Mouse (Mus musculus) urinary bladder, postnatal 4 days (tissue): ENCODE results near the gene Ccdc170.
"Not testable (repeated sequence)": the region's sequence is repeated elsewhere in the genome, so short reads cannot be mapped to it uniquely, and the experiment has no call there.

ENCODE experiments used
- DNase-seq, 2 experiments: peaks; one replicate each; pipeline ENCODE4 v3.0.0; 2021 to 2022; ENCODE audit warnings: low spot score in 2 of 2

The Ccdc170 gene

GRCm38 (mm10) chr10:4599591-4599990 is 117.3 kb downstream of the Ccdc170 start:
- no peak for DNase-seq

GRCm38 (mm10) chr10:4600796-4601474 is 118.6 kb downstream of the Ccdc170 start:
- no peak for DNase-seq

DNA sequence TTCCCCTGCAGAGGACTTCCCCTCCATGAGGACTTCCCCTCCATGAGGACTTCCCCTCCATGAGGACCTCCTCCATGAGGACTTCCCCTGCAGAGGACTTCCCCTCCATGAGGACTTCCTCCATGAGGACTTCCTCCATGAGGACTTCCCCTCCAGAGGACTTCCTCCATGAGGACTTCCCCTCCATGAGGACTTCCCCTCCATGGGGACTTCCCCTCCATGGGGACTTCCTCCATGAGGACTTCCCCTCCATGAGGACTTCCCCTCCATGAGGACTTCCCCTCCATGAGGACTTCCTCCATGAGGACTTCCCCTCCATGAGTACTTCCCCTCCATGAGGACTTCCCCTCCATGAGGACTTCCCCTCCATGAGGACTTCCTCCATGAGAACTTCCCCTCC is 119.3 kb downstream of the Ccdc170 start:
- DNase-seq = not testable (repeated sequence)

DNA sequence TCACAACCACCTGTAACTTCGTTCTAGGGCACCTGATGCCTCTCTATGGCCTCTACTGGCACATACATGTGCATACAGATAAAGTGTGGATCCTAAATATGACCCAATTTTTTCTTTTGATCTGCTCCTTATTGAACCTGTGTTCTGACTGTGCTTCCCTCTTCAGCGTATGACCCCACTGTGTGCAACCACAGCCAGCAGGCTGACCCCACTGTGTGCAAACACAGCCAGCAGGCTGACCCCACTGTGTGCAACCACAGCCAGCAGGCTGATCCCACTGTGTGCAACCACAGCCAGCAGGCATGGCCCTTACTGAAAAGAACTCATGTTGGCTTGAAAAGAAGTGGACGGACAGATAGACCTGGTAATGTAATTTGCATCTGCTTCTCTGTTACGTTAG is 120.2 kb downstream of the Ccdc170 start:
- DNase-seq = no peak

DNA sequence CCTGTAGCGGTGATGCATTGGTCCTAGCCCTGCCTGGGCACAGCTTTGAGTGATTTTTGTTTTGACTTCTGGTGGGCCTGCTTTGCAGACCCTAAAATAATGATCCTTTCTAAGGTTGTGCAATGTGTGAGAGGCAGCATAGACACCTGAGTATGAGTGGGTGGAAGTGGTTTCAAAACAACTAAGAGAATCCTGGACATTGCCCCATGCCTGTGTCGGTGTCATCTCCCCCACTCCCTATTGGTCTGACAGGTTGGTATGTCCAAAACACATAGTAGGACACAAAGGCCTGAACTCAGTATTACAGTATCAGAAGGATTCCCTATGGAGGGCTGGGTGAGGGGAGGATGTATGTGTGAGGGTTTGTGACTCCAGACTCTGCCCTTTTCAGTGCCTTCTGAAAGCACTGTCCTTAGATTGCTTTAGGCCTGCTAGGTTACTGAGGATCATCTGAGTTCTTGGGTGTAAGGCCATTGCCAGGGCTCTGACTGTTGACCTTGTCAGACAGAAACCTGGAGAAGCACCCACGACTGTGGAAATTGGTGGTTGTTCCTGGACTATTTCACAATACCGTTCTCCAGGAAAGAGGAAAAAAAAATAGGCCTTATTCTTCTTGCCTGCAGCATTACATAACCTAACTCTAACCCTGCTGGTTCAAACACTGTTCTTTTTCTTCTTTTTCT is 122.4 kb downstream of the Ccdc170 start:
- no peak for DNase-seq

GRCm38 (mm10) chr10:4610234-4610633 is 127.9 kb downstream of the Ccdc170 start:
- DNase-seq = no peak

DNA sequence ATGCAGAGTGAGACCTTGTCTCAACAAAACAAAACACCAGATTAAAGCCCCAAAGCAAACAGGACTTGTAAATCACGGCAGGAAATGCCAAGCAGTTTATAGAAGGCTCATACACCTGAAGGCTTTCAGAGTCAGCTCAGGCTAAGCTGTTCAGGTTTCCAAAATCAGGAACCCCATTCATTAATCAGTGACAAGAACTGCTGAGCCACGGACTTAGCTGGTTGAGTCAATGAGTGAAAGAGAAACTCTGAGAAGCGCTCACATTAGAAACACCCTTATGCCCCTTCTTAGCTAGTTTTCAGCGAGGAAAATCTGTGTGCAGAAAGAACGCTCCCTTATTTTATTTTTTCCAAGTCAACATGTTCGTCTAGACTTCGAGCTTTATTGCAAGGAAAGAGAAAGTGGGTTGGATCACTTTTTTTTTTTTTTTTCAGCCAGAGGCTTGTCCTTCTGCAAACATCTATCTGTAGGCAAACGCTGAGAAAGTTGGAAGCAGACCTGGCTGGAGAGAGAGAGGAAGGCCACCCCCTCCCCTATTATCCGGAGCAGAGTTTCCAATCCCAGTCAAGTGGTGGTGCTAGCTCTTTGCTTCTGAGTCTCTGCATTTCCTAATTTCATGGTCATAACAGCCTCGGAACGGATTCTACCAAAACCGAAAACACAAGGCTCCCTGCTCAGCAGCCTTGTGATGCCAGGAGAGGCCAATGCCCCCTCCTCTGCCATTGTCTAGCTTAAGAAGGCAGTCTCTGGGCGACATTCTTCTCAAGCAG is 129.3 kb downstream of the Ccdc170 start, which contains the start of gene Esr1:
Gene Esr1 (plus strand): TSS at position 208 of the 770 bp plus-strand sequence.
- DNase-seq = peak in 1 of 2 experiments; percentile 33
